Mouse (Mus musculus) gastrocnemius, adult 2 months (tissue): ENCODE results near the gene Eif1ad. TPM values are rescaled to one million over a fixed set of nuclear protein-coding genes. Genes with fewer than 3 reads are reported as not detected.

Experiments
- DNase-seq: peaks from one replicate; pipeline ENCODE4 v3.0.0; 2022
- H3K27ac ChIP-seq: fragments of 200-600 bp; 2 replicates; pipeline ENCODE4 v1.8.1; 2022; ENCODE audit warnings: mild to moderate bottlenecking
- H3K4me3 ChIP-seq: fragments of 200-600 bp; 2 replicates; pipeline ENCODE4 v1.8.1; 2022; ENCODE audit warnings: mild to moderate bottlenecking, moderate library complexity
- CTCF ChIP-seq: fragments of 200-600 bp; IDR thresholded peaks from 2 replicates; pipeline ENCODE4 v1.8.1; 2022; ENCODE audit warnings: antibody characterized with exemption, mild to moderate bottlenecking, moderate library complexity
- intact Hi-C: fragments of 180-260 bp; cut with DNase I; formaldehyde crosslinking; loops from one replicate; pipeline ENCODE4 v1.15.1; 2025
- total RNA-seq, 2 experiments: library from RNA; stranded (reverse); gene quantifications; 2 replicates each; pipeline ENCODE4 v1.2.3; 2021

The Eif1ad gene
- total RNA-seq, 2 experiments from 2014 or later = 15.7 to 17.9 TPM

GRCm38 (mm10) chr19:5409068-5409467, 42.5 kb downstream of the Eif1ad start:
- H3K27ac ChIP-seq = peak overlapping the region; percentile 98
- no peak for TF ChIP-seq CTCF
- intact Hi-C loops = loop anchor here (2.0 to 5.0 kb wide), 2 partner anchors 16 to 78 kb away; partner anchors contain the start of genes AI837181, Drap1 and Mus81
- peak; percentile 64 for DNase-seq
- H3K4me3 ChIP-seq = peak overlapping the region; percentile 78

DNA sequence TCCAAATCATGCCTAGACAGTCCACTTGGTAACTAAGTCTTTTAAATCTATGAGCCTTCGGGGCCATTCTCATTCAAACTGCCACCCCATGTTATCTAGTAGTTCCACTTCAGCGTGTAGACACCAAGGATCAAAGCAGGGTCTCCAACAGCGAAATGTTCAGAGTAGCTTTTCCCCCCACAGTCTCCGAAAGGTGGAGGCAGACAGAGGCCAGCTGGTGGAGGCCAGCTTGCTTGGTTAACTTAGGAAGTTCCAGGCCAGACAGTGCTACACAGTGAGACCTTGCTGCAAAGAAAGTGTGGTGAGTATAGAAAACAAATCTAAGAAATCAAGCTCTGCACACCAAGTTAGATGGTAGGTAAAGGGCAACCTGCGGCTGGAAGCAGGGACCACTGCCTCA, 44.1 kb downstream of the Eif1ad start:
- intact Hi-C loops = no loop called here
- no peak for DNase-seq
- Histone ChIP-seq H3K4me3 (peak overlapping the region; percentile 73), H3K27ac (peak overlapping the region; percentile 91)
- TF ChIP-seq CTCF = no peak

- intact Hi-C loops = no loop called here
- peak overlapping the region; percentile 91 for H3K27ac ChIP-seq
- peak; percentile 79 for DNase-seq
Observed at GRCm38 (mm10) chr19:5411961-5412360, 45.4 kb downstream of the Eif1ad start.

DNA sequence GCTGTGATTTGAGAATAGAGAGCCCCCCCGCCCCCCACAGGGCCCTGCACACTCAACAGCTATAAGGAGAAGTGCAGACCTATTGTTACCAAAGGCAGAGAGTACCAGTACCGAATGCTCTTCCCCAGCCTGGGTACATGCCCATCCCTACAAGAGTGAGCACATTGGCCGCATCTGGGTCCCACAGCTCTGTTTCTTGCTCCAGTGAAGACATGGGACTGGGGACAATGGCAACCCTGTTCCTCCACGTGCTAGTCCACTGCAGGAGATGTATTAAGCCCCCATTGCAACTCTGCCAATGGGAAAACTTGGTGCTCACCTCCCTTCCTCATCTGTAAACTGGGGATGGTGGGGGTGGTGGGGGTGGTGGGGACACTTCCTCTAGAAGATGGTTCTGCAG, 47.3 kb downstream of the Eif1ad start:
- H3K27ac ChIP-seq = peak overlapping the region; percentile 86
- no peak overlapping the region for H3K4me3 ChIP-seq
- TF ChIP-seq CTCF = no peak
- DNase-seq = no peak
- intact Hi-C loops = no loop called here

More at GRCm38 (mm10) chr19:5411961-5412360, 45.4 kb downstream of the Eif1ad start:
- no peak for TF ChIP-seq CTCF
- peak overlapping the region; percentile 73 for H3K4me3 ChIP-seq

DNA sequence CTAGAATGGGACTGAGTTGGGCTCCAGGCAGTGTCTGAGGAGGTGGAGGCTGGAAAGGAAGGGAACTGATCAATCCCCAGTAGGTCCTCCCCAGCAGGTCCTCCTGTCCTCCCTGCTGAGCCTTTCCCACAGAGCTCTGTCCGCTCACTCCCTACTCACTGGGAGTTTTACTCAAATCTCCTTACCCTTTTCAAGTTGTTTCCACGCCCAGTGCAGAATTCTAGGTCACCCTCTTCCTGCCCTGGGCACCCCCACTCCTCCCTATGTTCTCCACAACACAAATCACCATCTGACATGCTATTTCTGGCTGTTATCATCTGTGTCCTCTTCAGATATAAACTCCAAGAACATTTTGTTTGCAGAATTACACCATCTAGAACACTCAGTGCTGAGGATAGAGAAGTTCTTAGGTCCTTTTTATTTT, 48.0 kb downstream of the Eif1ad start:
- H3K27ac ChIP-seq = peak overlapping the region; percentile 86
- TF ChIP-seq CTCF = no peak
- intact Hi-C loops = no loop called here
- DNase-seq = peak; percentile 65
- peak overlapping the region; percentile 31 for H3K4me3 ChIP-seq

DNA sequence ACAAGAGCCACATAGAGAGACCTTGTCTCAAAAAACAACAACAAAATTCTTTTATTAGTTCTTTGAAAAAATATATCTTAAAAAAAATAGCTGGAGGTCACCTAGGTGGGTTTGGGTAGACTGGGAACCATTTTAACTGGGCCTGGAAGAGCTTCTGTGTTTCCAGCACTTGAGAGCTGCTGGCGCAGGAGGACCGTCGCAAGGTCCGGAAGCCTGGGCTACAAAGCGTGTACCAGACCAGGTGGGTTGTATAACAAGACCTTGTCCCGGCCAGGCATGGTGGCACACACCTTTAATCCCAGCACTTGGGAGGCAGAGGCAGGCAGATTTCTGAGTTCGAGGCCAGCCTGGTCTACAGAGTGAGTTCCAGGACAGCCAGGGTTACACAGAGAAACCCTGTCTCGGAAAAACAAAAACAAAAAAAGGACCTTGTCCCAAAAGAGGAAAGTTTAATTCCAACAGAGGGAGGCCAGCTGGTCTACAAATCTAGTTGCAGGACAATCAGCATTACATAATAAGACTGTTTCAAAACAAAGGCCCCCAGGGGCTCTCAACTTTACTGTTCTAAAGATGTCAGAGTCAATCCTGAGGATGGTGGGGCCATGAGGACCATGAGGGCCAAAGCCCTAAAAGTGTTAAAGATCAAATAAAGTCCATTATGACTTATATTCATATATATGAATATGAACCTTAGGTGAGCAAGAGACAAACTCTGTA, 52.4 kb downstream of the Eif1ad start:
- peak overlapping the region; percentile 97 for H3K27ac ChIP-seq
- TF ChIP-seq CTCF = no peak
- intact Hi-C loops = no loop called here
- no peak for DNase-seq
- peak overlapping the region; percentile 99; the same call in 1 of the 2 replicates for H3K4me3 ChIP-seq

DNA sequence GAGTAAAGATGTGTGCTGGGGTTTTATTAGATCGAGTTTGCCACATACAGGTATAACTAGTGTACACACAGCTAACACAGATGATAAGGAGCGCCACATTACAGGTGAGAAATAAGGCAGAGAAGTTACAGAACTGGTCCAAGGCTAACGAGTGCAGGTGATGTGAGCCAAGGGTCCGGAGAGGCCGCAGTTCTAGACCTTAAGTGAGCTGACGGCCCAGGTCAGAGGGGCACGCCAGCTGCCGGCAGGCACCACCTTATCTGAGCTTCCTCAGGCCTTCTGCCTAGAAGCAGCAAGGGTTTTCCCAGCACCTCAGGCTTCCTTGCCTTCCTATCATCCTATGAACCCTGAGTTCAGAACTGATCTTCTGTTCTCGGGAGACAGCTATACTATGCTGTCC, 53.1 kb downstream of the Eif1ad start:
- TF ChIP-seq CTCF = no peak
- no peak for DNase-seq
- Histone ChIP-seq H3K27ac (peak overlapping the region; percentile 97), H3K4me3 (peak overlapping the region; percentile 99)
- intact Hi-C loops = no loop called here

- peak overlapping the region; percentile 97 for H3K27ac ChIP-seq
- no peak for DNase-seq
- peak overlapping the region; percentile 99 for H3K4me3 ChIP-seq
- intact Hi-C loops = no loop called here
- no peak for TF ChIP-seq CTCF
Observed at GRCm38 (mm10) chr19:5420579-5420978, 54.0 kb downstream of the Eif1ad start.

Other genes with a start within 250 kb of the Eif1ad start
- 10 to 100 TPM; 54.7 to 56.9 TPM for gene Klc2, start 248.2 kb upstream of the Eif1ad start, total RNA-seq
- 1 to 10 TPM; 5.2 to 8.5 TPM for gene Pacs1, start 93.6 kb upstream of the Eif1ad start, total RNA-seq
- gene Sf3b2, start 71.3 kb upstream of the Eif1ad start, total RNA-seq = 10 to 100 TPM; 66.5 to 78.9 TPM
- gene Gal3st3, start 68.4 kb upstream of the Eif1ad start, total RNA-seq = under 1 TPM in 1 of 2 experiments, not detected in 1; 0.11 TPM
- not detected for gene Catsper1, start 31.0 kb upstream of the Eif1ad start, total RNA-seq
- gene Cst6, start 17.2 kb upstream of the Eif1ad start, total RNA-seq = 10 to 100 TPM; 27.5 to 44.2 TPM
- 100 to 1,000 TPM; 122 to 144 TPM for gene Banf1, start 427 bp downstream of the Eif1ad start, total RNA-seq
- 10 to 100 TPM; 40.1 to 50.3 TPM for gene Sart1, start 22.0 kb downstream of the Eif1ad start, total RNA-seq
- gene Tsga10ip, start 35.8 kb downstream of the Eif1ad start, total RNA-seq = 1 to 10 TPM; 1.3 to 2.7 TPM
- gene Drap1, start 58.2 kb downstream of the Eif1ad start, total RNA-seq = 100 to 1,000 TPM; 503 to 688 TPM
- 10 to 100 TPM; 34.0 to 38.0 TPM for gene AI837181, start 58.4 kb downstream of the Eif1ad start, total RNA-seq
- not detected for gene Fosl1, start 80.8 kb downstream of the Eif1ad start, total RNA-seq
- 1 to 10 TPM; 3.9 to 7.2 TPM for gene Ccdc85b, start 91.2 kb downstream of the Eif1ad start, total RNA-seq
- gene Fibp, start 93.9 kb downstream of the Eif1ad start, total RNA-seq = 10 to 100 TPM; 33.9 to 35.8 TPM
- not detected for gene Ctsw, start 101.8 kb downstream of the Eif1ad start, total RNA-seq
- 1 to 10 TPM; 3.4 to 6.6 TPM for gene Efemp2, start 107.2 kb downstream of the Eif1ad start, total RNA-seq
- 10 to 100 TPM; 20.1 to 23.3 TPM for gene Mus81, start 121.7 kb downstream of the Eif1ad start, total RNA-seq
- gene Cfl1, start 123.7 kb downstream of the Eif1ad start, total RNA-seq = 10 to 100 TPM; 52.8 to 72.0 TPM
- 1 to 10 TPM in 1 of 2 experiments, under 1 TPM in 1; 0.92 to 1.6 TPM for gene 1700020D05Rik, start 137.0 kb downstream of the Eif1ad start, total RNA-seq
- gene Snx32, start 143.8 kb downstream of the Eif1ad start, total RNA-seq = 1 to 10 TPM; 5.8 to 8.0 TPM
- not detected for gene Ovol1, start 193.9 kb downstream of the Eif1ad start, total RNA-seq
- gene Ap5b1, start 201.3 kb downstream of the Eif1ad start, total RNA-seq = 1 to 10 TPM; 2.0 to 2.3 TPM
- gene Rnaseh2c, start 235.1 kb downstream of the Eif1ad start, total RNA-seq = 10 to 100 TPM; 42.4 to 53.6 TPM
- gene Kat5, start 243.5 kb downstream of the Eif1ad start, total RNA-seq = 10 to 100 TPM; 20.9 to 23.7 TPM